ENCODE assay signal across 24 mouse cellular contexts in the genomic region with DNA sequence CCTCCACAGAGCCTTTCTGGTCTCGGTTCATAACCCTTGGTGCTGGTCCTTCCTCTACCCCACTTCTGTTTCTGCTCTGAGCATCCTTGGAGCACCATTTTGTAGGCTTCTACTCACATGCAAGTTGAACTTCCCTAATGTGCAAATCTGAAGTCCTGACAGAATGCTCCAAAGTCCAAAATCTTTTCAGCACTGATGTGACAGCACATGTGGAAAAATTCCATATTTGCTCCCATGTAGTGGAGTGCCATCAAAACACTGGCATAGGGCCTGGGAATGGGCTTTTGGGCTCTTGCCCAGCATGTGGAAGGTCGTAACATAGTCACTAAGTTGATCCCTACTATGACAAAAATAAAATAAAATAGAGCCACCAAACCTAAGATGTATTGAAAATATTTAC. TPM values are rescaled to one million over a fixed set of nuclear protein-coding genes. Genes with fewer than 3 reads are reported as not detected.
DNase-seq lines count a peak whose midpoint lies in the region; ATAC-seq and TF ChIP-seq lines count a peak whose summit lies in the region.
"Had no signal": no experiment of that assay in that cellular context is flagged by ENCODE, and none has a peak within 500 bp of the region (broad histone marks: within the 10 kb centered on the region; RNA-seq: fewer than 3 reads in every experiment).

No protein-coding gene starts in this region.

- H3K27me3 ChIP-seq in liver, adult 2 months (ENCODE audit: control insufficient read depth, insufficient read depth, low read length): peaks cover 2% of the 10 kb centered on the region; the same call in 1 of the 2 replicates
- no peaks in the 10 kb centered on the region for H3K27me3 ChIP-seq in liver, embryonic 11.5 days (replicated peaks; ENCODE audit: control insufficient read depth, insufficient read depth, low read length)
- H3K27me3 ChIP-seq: forebrain, embryonic 13.5 days; heart, embryonic 13.5 days had no signal

- no peaks in the 10 kb centered on the region for H3K9me3 ChIP-seq in liver, embryonic 11.5 days (ENCODE audit: control insufficient read depth, low read length)
- H3K9me3 ChIP-seq: forebrain, embryonic 10.5 days; forebrain, embryonic 13.5 days; heart, embryonic 10.5 days; heart, embryonic 13.5 days had no signal

- no peak overlapping the region for H3K27ac ChIP-seq in liver, adult 2 months (replicated peaks; ENCODE audit: insufficient read depth, low read depth, low read length)
- no peak overlapping the region for H3K27ac ChIP-seq in liver, embryonic 11.5 days (ENCODE audit: low read depth, low read length)
- H3K27ac ChIP-seq: forebrain, embryonic 10.5 days; forebrain, embryonic 13.5 days; heart, embryonic 10.5 days; heart, embryonic 13.5 days; hindbrain, embryonic 14.5 days; hindbrain, postnatal 0 days had no signal

- no peaks in the 10 kb centered on the region for H3K79me2 ChIP-seq in liver, adult 2 months (ENCODE audit: control insufficient read depth, insufficient read depth, low read length)

- peak; percentile 55 for DNase-seq in heart, adult 11 months
- no peak for DNase-seq in heart, adult 18-20 months
- DNase-seq in liver, adult 2 months (ENCODE audit: extremely low read depth, low read depth, low spot score): peak; percentile 74
- DNase-seq in liver, embryonic 11.5 days (ENCODE audit: low spot score): no peak
- peak; percentile 27 for DNase-seq in adipocyte (ENCODE audit: low spot score)
- no peak for DNase-seq in urinary bladder, postnatal 10 days (ENCODE audit: low spot score)
- DNase-seq: adrenal gland, postnatal 36 days; cerebellum, adult 18-20 months; cerebellum, adult 9-10 months; cerebellum, postnatal 14 days; gastrocnemius, postnatal 10 days; gastrocnemius, postnatal 36 days had no signal

- H3K4me2 ChIP-seq in liver, embryonic 11.5 days: no peak overlapping the region
- H3K4me2 ChIP-seq: forebrain, embryonic 13.5 days; heart, embryonic 13.5 days; hindbrain, embryonic 14.5 days had no signal

- WGBS in liver, adult 2 months: 54% methylated on average over 2 of the region's 2 CpGs
- WGBS in liver, embryonic 11.5 days: 70% methylated on average over 2 of the region's 2 CpGs

- ATAC-seq in liver, embryonic 11.5 days (replicated peaks; ENCODE audit: low FRiP score): no peak
- ATAC-seq: CD4-positive, CD25-positive, alpha-beta regulatory T cell, adult 4 months; forebrain, embryonic 13.5 days; forebrain, embryonic 16.5 days; hindbrain, postnatal 0 days; inflammation-experienced regulatory T-cells, adult 6 months; intestine, embryonic 16.5 days had no signal

- H3K9ac ChIP-seq in liver, adult 2 months (ENCODE audit: low read depth, low read length): no peak overlapping the region
- H3K9ac ChIP-seq in liver, embryonic 11.5 days (ENCODE audit: low read depth, low read length): no peak overlapping the region
- H3K9ac ChIP-seq: forebrain, embryonic 13.5 days; heart, embryonic 13.5 days; hindbrain, embryonic 14.5 days had no signal

- no peak for TF ChIP-seq CTCF in liver, adult 2 months (IDR thresholded peaks at IDR 0.05; ENCODE audit: low read depth, low read length)

- no peak for TF ChIP-seq POLR2A in liver, adult 2 months (IDR thresholded peaks at IDR 0.05; ENCODE audit: extremely low read depth, insufficient read depth, low read length)

- H3K36me3 ChIP-seq in liver, adult 2 months (ENCODE audit: control insufficient read depth, insufficient read depth, low read length): no peaks in the 10 kb centered on the region
- H3K36me3 ChIP-seq in liver, embryonic 11.5 days (ENCODE audit: control insufficient read depth, insufficient read depth, low read length): no peaks in the 10 kb centered on the region
- H3K36me3 ChIP-seq: forebrain, embryonic 10.5 days; heart, embryonic 10.5 days; heart, embryonic 13.5 days had no signal

- H3K4me3 ChIP-seq in liver, adult 2 months (ENCODE audit: insufficient read depth, low read depth, low read length): no peak overlapping the region
- H3K4me3 ChIP-seq in liver, embryonic 11.5 days (ENCODE audit: low read depth, low read length): no peak overlapping the region
- H3K4me3 ChIP-seq: forebrain, embryonic 10.5 days; forebrain, embryonic 13.5 days; heart, embryonic 10.5 days; heart, embryonic 13.5 days had no signal

- H3K4me1 ChIP-seq in liver, adult 2 months (ENCODE audit: control insufficient read depth, insufficient read depth, low read length): peaks cover 8% of the 10 kb centered on the region
- no peaks in the 10 kb centered on the region for H3K4me1 ChIP-seq in liver, embryonic 11.5 days (replicated peaks; ENCODE audit: control insufficient read depth, insufficient read depth, low read length)
- H3K4me1 ChIP-seq: forebrain, embryonic 13.5 days; heart, embryonic 10.5 days had no signal

RNA-seq across cellular contexts. Expression of gene Tm4sf1, which starts 3.8 kb away (rescaled TPM):
- total RNA-seq in heart, adult 18-20 months (2021): 10 to 100 TPM; 80.1 to 92.3 TPM
- 24.3 and 29.0 TPM in 2 replicates for total RNA-seq in liver, adult 2 months (2014; rRNA removed)
- polyA plus RNA-seq in liver, adult 2 months (2012; rRNA removed): 15.9 and 16.3 TPM in 2 replicates
- polyA plus RNA-seq in liver, embryonic 11.5 days (2014; fragmentation: Nextera tagmentation; extraction: Ambion mirVana): 7.3 and 8.4 TPM in 2 replicates
- total RNA-seq: granulocyte monocyte progenitor cell, adult 5-6 weeks; MEL had no signal
- polyA plus RNA-seq: inflammation-experienced regulatory T-cells, adult 6 months had no signal

Comparison
In these comparisons a context has a peak if more than half of its experiments do, and no peak if none do; other contexts are left out.
1. DNase-seq: peak in heart, adult 11 months (single experiment), liver, adult 2 months (single experiment) and adipocyte (single experiment); none in heart, adult 18-20 months (0 of 2), liver, embryonic 11.5 days (single experiment) and urinary bladder, postnatal 10 days (single experiment).